Mouse (Mus musculus) CH12.LX (cell line): ENCODE results near the gene Gstp2.

ENCODE experiments used
- CHD2 ChIP-seq: IDR thresholded peaks from 2 replicates; pipeline ENCODE4 v1.6.1; 2011; ENCODE audit warnings: low read length, improper control_type of control experiment
- CTCF ChIP-seq, 2 experiments: IDR thresholded peaks in 1 of 2; conservative IDR thresholded peaks in 1 of 2; 2 replicates each; pipeline ENCODE4 v1.5.1; 2011 to 2012; ENCODE audit warnings: low read depth in 2 of 2, low read length in 2 of 2, improper control_type of control experiment in 1 of 2, inconsistent platforms in 1 of 2, mild to moderate bottlenecking in 1 of 2, moderate library complexity in 1 of 2
- E2F4 ChIP-seq: IDR thresholded peaks from 2 replicates; pipeline ENCODE4 v1.6.1; 2011; ENCODE audit warnings: low read depth, low read length, improper control_type of control experiment; ENCODE audit not compliant: insufficient replicate concordance
- EP300 ChIP-seq: IDR thresholded peaks from 2 replicates; pipeline ENCODE4 v1.6.1; 2011; ENCODE audit warnings: low read length, improper control_type of control experiment
- JUND ChIP-seq: conservative IDR thresholded peaks from 2 replicates; pipeline ENCODE4 v1.6.1; 2011; ENCODE audit warnings: low read depth, low read length, improper control_type of control experiment
- MAX ChIP-seq: IDR thresholded peaks from 2 replicates; pipeline ENCODE4 v1.6.1; 2011; ENCODE audit warnings: low read length, improper control_type of control experiment
- MXI1 ChIP-seq: IDR thresholded peaks from 2 replicates; pipeline ENCODE4 v1.6.1; 2011; ENCODE audit warnings: mild to moderate bottlenecking, low read depth, low read length, improper control_type of control experiment
- NELFE ChIP-seq: IDR thresholded peaks from 2 replicates; pipeline ENCODE4 v1.6.1; 2011; ENCODE audit warnings: low read depth, low read length, improper control_type of control experiment
- NRF1 ChIP-seq: IDR thresholded peaks from 2 replicates; pipeline ENCODE4 v1.6.1; 2014; ENCODE audit warnings: low read depth, mild to moderate bottlenecking, inconsistent platforms, low read length, improper control_type of control experiment, moderate library complexity
- POLR2A ChIP-seq: IDR thresholded peaks from 2 replicates; pipeline ENCODE4 v1.6.1; 2011; ENCODE audit warnings: low read depth, mild to moderate bottlenecking, improper control_type of control experiment, low read length
- TCF12 ChIP-seq: IDR thresholded peaks from 2 replicates; pipeline ENCODE4 v1.6.1; 2014; ENCODE audit warnings: low read depth, mild to moderate bottlenecking, inconsistent platforms, low read length, improper control_type of control experiment
- ZNF384 ChIP-seq: IDR thresholded peaks from 2 replicates; pipeline ENCODE4 v1.6.1; 2012; ENCODE audit warnings: low read depth, low read length, improper control_type of control experiment, inconsistent platforms

DNA sequence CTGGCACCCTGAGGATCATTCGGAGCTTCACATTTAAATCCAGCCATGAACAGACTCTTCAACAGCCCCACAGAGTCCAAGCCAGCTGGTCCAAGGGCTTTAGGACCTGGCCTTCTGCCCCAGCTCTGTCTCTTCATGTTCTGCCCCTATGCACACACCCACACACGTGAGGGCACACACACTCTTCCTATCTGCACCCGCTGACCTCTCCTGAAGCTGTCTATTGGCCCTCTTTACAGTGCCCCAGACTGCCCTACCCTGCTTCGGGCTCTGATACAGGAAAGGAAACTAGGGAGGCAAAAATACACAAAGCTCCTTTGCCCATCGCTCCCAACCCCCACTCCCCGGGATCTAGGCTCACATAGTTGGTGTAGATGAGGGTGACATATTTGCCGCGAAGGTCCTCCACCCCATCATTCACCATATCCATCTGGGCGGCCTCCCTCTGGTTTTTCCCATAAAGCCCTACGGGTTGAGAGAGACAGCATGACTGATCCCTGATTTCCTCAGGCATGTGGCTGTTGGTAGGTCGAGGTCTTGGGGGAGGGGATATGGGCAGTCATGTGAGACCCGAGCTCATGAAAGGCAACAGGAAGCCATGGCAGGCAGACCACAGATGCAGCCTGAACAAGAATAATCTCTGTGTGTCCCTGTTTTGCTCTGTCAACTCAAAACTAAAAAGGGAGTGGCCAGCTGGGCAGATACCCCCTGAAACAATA is 9.3 kb downstream of the Gstp2 start:
- no peak for TF ChIP-seq POLR2A
- TF ChIP-seq MAX = peak; percentile 46
- no peak for TF ChIP-seq EP300
- no peak for TF ChIP-seq CTCF (conservative IDR thresholded peaks at IDR 0.05 in 1 of 2, IDR thresholded peaks at IDR 0.05 in 1 of 2; ENCODE audit: low read depth in 2 of 2, low read length in 2 of 2)
- no peak for TF ChIP-seq MXI1
- no peak for TF ChIP-seq TCF12
- TF ChIP-seq JUND = no peak
- peak; percentile 57; the same call in 1 of the 2 replicates for TF ChIP-seq CHD2
- no peak for TF ChIP-seq NRF1
- TF ChIP-seq NELFE = no peak
- no peak for TF ChIP-seq E2F4
- no peak for TF ChIP-seq ZNF384
